Mouse (Mus musculus): Measurements from ENCODE around the gene Rpl3.

Rpl3 gene

GRCm38 (mm10) chr15:80087406-80088012 lies 4.2 kb downstream of the Rpl3 start:
- DNase-seq (ENCODE audit: low spot score) = peak; percentile 53

DNA sequence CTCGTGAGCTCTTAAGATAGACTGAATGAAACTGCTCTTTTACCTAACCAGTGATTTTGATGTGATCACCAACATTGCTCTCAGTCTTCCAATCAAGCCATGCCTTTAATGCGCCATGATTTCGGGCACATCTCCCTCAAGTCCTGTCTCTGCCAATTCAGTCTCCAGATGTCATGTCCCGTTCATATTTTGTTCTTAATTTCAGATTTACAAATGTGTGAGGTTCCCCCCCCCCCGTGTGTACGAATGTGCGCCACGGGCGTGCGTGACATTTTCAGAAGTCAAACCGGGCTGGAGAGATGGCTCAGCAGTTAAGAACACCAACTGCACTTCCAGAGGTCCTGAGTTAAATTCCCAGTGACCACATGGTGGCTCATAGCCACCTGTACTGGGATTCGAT lies 7.9 kb downstream of the Rpl3 start:
- no peak for DNase-seq (ENCODE audit: low spot score)

GRCm38 (mm10) chr15:80083276-80083731 lies 8.4 kb downstream of the Rpl3 start:
- DNase-seq (ENCODE audit: low spot score) = peak; percentile 99

- no peak for DNase-seq (ENCODE audit: low spot score)
Observed at GRCm38 (mm10) chr15:80082661-80083275, 8.9 kb downstream of the Rpl3 start.

DNA sequence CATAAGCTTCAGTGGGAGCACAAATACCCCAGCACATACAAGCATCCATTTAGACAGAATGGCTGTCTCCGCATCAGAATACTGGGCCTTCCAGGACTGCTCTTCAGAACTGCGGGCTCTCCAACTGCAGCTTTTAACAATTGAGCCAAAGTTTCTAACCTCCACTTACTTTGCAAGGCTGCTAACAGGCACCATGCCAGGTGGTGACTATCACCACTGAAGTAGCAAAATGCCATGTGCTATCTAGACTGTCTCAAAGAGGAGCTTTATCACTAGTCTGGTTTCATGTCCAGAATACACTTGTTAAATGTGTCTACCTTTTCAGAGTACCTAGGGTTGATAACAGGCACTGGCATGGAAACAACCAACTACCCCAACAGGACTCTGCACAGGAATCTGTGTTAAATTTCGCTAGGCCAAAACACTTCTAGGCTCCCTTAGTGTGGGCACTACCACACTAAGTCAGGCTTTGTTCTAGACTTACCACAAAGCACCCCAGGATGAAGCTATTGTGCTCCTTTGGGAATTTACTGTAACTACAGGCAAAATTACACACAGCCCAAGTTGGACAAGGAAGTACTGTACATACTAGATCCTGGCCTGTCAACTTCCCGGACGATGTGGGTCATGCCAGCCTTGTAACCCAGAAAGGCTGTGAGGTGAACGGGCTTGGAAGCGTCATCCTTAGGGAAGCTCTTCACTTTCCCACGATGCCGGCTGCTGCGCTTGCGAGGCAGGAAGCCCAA lies 9.7 kb downstream of the Rpl3 start:
- no peak for DNase-seq (ENCODE audit: low spot score)

- peak; percentile 37 for DNase-seq (ENCODE audit: low spot score)
Observed at GRCm38 (mm10) chr15:80080711-80081615, 10.7 kb downstream of the Rpl3 start.

DNA sequence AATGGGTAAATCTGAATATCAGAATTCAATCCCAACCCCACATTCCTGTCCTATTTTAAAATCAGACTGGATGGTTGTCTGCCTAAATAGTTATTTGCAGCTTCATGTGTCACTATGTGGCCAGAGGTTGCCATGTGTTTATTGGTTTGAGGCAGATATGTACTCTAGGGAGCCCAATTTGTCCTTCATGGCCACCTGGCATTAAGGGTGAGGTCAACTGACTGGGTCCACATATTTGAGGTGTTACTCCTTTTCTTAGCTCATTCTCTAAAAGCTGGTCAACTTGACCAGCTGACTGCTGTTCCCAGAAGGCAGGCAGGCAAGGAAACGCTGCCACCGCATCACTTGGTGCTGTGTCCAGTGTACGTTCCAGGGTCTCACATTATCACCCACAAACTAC lies 11.7 kb downstream of the Rpl3 start:
- DNase-seq (ENCODE audit: low spot score) = no peak

- no peak for DNase-seq (ENCODE audit: low spot score)
Observed at GRCm38 (mm10) chr15:80079129-80079668, 12.5 kb downstream of the Rpl3 start.

DNA sequence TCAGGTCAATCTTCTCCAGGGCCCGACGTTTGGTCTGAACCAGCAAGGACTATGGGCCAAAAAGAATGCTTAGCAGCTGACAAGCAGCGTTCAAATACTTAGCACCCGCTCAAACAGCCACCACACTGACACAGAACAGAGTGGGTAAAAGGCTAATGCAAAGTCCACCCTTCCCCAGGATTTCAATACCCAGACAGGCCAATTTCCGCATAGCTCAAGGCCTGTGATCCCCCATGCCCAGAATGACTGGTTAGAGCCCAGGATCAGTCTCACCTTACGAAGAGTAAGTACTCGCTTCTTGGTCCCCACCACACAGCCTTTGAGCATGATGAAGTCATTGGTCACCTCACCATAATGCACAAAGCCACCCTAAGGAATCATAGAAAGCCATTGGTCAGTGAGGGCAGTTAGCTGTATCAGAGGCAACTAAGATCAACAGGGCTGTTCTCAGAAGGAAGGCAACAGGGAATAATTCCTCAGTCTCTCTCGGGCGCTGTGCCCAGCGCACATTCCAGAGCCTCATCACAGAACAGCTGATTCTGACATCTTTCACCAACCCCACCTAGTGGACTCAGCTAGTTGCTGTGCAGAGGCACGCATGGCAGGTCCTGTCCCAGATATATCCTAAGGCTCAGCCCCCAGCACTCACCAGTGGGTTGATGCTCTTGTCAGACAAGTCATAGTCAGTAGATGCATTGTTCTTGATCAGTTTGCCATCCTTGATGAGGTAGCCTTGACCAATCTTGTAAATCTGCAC lies 13.4 kb downstream of the Rpl3 start:
- no peak for DNase-seq (ENCODE audit: low spot score)

DNA sequence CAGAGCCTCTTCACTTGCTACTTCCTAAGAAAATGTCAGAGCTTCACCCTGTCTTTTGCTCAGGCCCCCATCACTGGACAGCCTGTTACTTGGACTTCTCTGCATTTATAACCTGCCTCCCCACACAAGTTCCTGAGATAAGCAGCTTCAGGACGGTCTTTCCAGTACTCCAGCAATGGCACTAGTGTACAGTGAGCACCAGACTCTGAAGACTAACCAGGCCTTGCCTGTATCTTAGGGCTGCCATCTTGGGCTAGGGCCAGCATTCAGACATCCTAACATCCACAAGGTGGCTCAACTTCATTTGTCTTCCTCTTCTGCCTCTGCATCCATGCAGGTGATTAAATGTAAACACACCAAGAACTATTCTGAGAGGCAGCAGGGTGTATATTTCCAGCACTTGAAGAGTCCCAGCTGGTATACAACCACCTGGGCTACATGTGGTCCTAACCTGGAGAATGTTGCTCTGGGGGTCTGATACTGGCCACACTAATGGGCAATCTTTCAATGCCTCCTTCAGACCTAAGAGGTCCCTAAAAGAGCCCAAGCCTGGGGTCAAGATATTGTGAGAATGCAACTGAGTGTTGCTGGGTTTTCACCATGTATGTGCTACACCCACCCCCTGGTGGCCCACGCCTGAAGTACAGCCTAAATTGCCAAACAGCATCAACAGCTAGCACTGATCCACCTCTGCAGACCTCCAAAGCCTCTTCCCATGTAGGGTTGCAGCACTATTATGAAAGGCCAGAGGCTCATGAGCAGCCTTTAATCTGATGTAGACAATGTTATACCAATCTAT lies 15.1 kb downstream of the Rpl3 start:
- DNase-seq (ENCODE audit: low spot score) = peak; percentile 67

DNA sequence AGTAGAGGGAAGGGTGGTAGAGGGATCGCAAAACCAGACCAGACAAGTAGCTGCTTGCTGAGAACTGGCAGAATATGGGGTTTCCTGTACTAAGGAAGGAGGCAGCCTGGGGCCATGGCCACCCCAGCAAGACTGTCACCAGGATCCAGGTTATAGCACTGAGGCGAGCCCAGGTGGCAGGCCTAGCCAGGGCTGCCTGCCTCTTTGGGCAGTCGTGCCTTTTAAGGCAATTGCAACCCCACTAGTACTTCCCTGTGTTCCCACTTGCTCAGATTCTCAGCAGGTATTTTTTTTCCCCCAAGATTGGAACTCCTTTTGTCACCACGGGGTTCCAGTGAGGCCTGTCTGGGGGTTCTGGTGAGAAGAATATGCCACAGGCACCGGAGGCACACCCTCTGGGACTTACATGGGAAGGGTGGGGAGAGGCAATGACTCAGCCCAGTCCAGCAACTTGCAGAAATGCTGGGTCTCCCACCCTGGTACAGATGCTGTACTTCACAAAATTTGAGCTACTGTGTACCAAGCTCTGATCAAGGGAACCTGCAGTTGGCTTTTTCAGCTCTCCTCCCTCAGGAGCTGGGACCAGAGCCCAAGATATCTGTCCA lies 15.8 kb downstream of the Rpl3 start:
- no peak for DNase-seq (ENCODE audit: low spot score)

GRCm38 (mm10) chr15:80075374-80075694 lies 16.3 kb downstream of the Rpl3 start:
- DNase-seq (ENCODE audit: low spot score) = no peak

- DNase-seq (ENCODE audit: low spot score) = peak; percentile 31
Observed at GRCm38 (mm10) chr15:80074663-80075373, 16.9 kb downstream of the Rpl3 start.

DNA sequence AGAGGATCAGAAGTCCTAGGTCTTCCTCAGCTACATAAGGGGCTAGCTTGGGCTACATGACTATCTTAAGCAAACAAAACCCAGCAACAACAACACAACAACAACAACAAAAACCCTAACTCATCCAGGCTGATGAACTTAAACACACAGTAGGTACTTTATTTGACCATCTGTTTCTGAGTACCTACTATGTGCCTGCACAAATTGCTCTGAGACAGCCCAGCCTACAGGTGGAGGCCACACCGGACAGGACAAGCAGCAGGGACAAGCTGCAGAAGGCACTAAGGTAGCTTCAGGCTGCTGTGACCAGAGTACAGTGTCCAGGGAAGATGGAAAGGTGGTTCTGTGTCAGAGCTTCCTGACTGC lies 18.4 kb downstream of the Rpl3 start:
- no peak for DNase-seq (ENCODE audit: low spot score)

- DNase-seq (ENCODE audit: low spot score) = no peak
Observed at GRCm38 (mm10) chr15:80072579-80073255, 19.0 kb downstream of the Rpl3 start.

GRCm38 (mm10) chr15:80071951-80072437 lies 19.7 kb downstream of the Rpl3 start:
- DNase-seq (ENCODE audit: low spot score) = no peak

GRCm38 (mm10) chr15:80070095-80070644 lies 21.5 kb downstream of the Rpl3 start:
- no peak for DNase-seq (ENCODE audit: low spot score)

- DNase-seq (ENCODE audit: low spot score) = no peak
Observed at GRCm38 (mm10) chr15:80069171-80069570, 22.5 kb downstream of the Rpl3 start.
